Mouse (Mus musculus) bone marrow, adult 2 months (tissue): ENCODE measurements around the gene Cx3cr1.

ENCODE experiments used
- CTCF ChIP-seq: fragments of 200-500 bp; IDR thresholded peaks from 2 replicates; pipeline ENCODE4 v1.5.1; 2011; ENCODE audit warnings: low read length, control low read depth; ENCODE audit not compliant: control insufficient read depth, insufficient read depth
- POLR2A ChIP-seq: fragments of 200-500 bp; IDR thresholded peaks from 2 replicates; pipeline ENCODE4 v1.6.1; 2011; ENCODE audit warnings: low read depth, mild to moderate bottlenecking, control low read depth, low read length, borderline replicate concordance; ENCODE audit not compliant: control insufficient read depth

DNA sequence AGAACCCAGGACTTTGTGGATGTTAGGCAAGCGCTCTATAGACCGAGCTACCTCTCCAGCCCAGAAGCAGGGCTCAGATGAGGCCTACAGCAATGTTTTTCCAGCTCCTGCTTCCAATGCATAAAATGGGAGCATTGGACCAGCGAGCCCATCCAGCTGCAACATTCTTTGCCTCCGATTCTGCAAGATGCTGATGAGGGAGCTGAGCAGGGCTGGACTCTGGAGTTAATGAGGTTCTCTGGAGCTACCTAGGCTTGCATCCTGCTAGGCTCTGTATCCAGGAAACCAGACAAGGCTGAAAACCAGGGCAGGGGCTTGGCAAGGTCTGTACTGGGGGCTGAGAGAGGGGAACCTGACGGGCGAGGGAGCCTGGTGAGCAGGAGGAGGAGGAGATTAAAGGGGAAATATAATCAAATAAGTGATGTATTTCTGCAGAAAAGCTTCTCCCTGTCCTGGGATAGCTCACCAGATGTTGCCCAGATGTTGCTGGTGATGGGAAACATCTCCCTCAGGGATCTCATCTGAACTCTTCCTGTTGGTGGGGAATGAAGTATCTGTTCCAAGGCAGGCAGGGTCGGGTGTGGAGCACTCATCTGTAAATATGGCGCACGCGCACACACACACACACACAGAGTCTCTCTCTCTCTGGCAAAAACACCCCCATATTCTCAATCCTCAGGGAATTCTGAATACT is 83.7 kb downstream of the Cx3cr1 start:
- TF ChIP-seq POLR2A (no peak), CTCF (no peak)
